Mouse (Mus musculus): ENCODE results near the gene Bbc3.
A peak's percentile ranks its signal among the peaks of the same experiment; 100 is the strongest.

GRCm38 (mm10) chr7:16263015-16263787 lies 45.0 kb upstream of the Bbc3 start:
- TF ChIP-seq POLR2A (IDR thresholded peaks at IDR 0.05; ENCODE audit: low read depth, low read length) (no peak), CTCF (IDR thresholded peaks at IDR 0.05; ENCODE audit: extremely low read depth, insufficient read length, insufficient replicate concordance, low read depth, low read length) (peak; percentile 42; the same call in 1 of the 2 replicates)

All from small intestine, adult 2 months (tissue).